Mouse (Mus musculus) olfactory bulb, adult 2 months (tissue): ENCODE results near the gene Lhx5. TPM values are rescaled to one million over a fixed set of nuclear protein-coding genes. Genes with fewer than 3 reads are reported as not detected.

Experiments
- H3K27ac ChIP-seq: fragments of 200-500 bp; 2 replicates; pipeline ENCODE4 v1.5.1; 2012; ENCODE audit warnings: low read depth, low read length; ENCODE audit not compliant: insufficient read depth
- H3K4me1 ChIP-seq: fragments of 200-500 bp; 2 replicates; pipeline ENCODE4 v1.6.1; 2012; ENCODE audit warnings: low read length; ENCODE audit not compliant: control insufficient read depth, insufficient read depth
- H3K4me3 ChIP-seq: fragments of 200-500 bp; 2 replicates; pipeline ENCODE4 v1.5.1; 2012; ENCODE audit warnings: mild to moderate bottlenecking, low read depth, low read length, moderate library complexity; ENCODE audit not compliant: insufficient read depth
- CTCF ChIP-seq: fragments of 200-500 bp; IDR thresholded peaks from 2 replicates; pipeline ENCODE4 v1.5.1; 2012; ENCODE audit warnings: low read depth, mild to moderate bottlenecking, low read length, moderate library complexity; ENCODE audit not compliant: insufficient read depth
- POLR2A ChIP-seq: fragments of 200-500 bp; IDR thresholded peaks from 2 replicates; pipeline ENCODE4 v1.6.1; 2012; ENCODE audit warnings: mild to moderate bottlenecking, low read depth, low read length, moderate library complexity; ENCODE audit not compliant: insufficient read depth
- WGBS: fragments of 180-500 bp; shearing (Covaris S2); methylation state at CpG from one replicate; pipeline ENCODE4 v1.1.7; 2018; 5-methylcytosine and 5-hydroxymethylcytosine counted together
- polyA plus RNA-seq: library from polyadenylated mRNA; stranded (reverse); fragments of >200 nt; gene quantifications from 2 replicates; pipeline ENCODE4 v1.2.4, GENCODE M21; 2012; ENCODE audit warnings: low replicate concordance; ENCODE audit not compliant: missing spikeins, insufficient read depth, insufficient read length

Lhx5 gene
- not detected in 2 replicates for polyA plus RNA-seq

DNA sequence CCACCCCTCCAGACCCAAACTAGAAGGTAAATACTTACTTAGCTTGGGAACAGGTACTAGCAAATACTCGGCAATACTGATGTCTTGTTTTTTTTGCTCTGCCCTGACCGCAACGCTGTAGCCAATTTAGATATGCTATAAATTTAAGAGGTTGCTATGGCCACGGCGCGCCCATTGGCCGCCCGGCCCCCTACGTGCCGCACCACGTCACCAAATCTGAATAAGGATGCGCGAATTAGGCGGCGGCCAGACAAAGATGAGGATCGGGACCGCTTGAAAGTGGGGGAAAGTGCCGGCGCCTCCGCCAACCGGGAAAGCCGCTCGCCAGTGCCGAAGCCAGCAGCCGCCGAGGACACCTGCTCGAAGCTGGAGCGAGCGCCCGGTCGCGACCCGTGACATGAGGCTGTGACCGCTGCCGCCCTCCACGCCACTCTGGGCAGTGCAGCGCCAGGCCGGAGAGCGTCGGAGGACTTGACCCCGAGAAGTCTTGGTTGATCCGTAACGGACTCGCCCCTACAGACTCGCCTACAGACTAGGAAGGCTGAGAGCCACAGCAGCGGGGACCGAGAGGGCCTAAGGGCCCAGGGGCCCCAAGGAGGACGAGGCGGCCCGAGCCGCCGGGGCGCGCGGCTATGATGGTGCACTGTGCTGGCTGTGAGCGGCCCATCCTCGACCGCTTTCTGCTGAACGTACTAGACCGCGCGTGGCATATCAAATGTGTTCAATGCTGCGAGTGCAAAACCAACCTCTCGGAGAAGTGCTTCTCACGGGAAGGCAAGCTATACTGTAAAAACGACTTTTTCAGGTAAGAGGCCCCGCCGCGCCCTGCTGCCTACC lies at the start of gene Lhx5:
TSS of gene Lhx5 (plus strand) at position 51 of the 837 bp plus-strand sequence.
- Histone ChIP-seq H3K4me1 (peaks cover 7% of the 10 kb centered on the region; the same call in 1 of the 2 replicates), H3K4me3 (no peak within 1 kb of the TSS), H3K27ac (no peak within 1 kb of the TSS)
- TF ChIP-seq CTCF: no peak
- no peak for TF ChIP-seq POLR2A
- 1% methylated on average over 69 of the region's 69 CpGs for WGBS

DNA sequence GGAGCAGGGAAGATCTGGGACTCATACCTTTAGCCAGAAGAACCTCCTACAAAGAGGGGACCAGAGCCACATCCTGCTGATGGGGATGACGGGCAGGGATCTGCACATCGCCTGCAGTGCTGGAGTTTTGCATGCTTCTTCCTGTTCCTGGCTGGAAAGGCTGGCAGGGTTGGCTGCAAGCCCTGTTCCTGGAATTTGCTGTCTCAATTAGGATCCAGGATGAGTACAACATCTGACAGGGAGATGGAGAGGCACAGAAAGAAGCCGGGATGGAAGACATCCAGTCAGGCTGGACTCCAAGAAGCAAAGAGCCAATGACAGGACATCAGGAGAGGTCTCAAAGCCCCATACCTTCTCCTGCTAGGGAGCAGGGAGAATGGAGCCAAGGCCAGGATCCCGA lies 45.1 kb upstream of the Lhx5 start:
- H3K4me3 ChIP-seq: no peak overlapping the region

DNA sequence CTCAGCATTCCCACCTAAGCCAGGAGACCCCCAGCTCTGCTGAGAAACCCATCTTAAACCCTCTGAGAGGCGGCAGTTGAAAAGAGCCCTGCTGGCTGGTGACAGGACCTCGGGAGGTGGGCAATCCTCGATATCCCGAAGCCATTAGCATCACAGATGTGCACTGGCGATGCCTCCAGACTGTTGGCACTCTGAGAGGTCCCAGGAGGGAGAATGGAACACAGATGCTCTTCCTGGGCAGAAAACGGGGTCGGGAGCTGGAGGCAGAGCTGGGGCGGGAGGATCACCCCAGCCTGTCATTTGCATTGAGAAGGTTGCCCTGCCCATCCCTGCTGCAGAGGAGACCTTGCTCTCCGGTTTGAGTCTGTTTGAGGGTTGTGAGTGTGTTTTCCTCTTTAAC lies 42.7 kb upstream of the Lhx5 start:
- no peaks in the 10 kb centered on the region for H3K4me1 ChIP-seq
- H3K4me3 ChIP-seq: no peak overlapping the region
- TF ChIP-seq CTCF: no peak
- TF ChIP-seq POLR2A: no peak
- 54% methylated on average over 9 of the region's 9 CpGs for WGBS
- H3K27ac ChIP-seq: no peak overlapping the region

More for the DNA sequence above, 45.1 kb upstream of the Lhx5 start:
- 74% methylated on average over 4 of the region's 4 CpGs for WGBS
- Histone ChIP-seq H3K4me1 (no peaks in the 10 kb centered on the region), H3K27ac (no peak overlapping the region)
- TF ChIP-seq POLR2A (no peak), CTCF (no peak)

DNA sequence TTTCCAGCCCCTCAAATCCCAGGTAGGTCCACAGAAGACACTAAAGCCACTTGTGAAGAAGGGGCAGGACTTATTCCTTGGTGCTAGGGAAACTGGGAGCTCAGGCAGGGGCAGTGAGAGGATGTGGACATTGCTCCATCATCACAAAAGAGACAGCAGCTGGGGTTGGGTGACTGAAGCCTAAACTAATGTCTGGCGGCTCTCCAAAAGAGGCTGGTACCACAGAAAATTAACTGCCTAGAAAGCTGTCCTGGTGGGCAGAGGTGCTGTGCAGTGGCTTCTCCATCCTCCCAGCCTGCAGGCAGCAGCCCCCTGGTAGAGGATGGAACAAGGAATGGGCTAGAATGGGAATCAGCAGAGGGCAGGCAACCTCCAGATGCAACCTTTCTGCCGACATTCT lies 41.5 kb upstream of the Lhx5 start:
- Histone ChIP-seq H3K4me3 (no peak overlapping the region), H3K27ac (no peak overlapping the region), H3K4me1 (no peaks in the 10 kb centered on the region)
- TF ChIP-seq POLR2A (no peak), CTCF (no peak)
- 81% methylated on average over 2 of the region's 2 CpGs for WGBS

DNA sequence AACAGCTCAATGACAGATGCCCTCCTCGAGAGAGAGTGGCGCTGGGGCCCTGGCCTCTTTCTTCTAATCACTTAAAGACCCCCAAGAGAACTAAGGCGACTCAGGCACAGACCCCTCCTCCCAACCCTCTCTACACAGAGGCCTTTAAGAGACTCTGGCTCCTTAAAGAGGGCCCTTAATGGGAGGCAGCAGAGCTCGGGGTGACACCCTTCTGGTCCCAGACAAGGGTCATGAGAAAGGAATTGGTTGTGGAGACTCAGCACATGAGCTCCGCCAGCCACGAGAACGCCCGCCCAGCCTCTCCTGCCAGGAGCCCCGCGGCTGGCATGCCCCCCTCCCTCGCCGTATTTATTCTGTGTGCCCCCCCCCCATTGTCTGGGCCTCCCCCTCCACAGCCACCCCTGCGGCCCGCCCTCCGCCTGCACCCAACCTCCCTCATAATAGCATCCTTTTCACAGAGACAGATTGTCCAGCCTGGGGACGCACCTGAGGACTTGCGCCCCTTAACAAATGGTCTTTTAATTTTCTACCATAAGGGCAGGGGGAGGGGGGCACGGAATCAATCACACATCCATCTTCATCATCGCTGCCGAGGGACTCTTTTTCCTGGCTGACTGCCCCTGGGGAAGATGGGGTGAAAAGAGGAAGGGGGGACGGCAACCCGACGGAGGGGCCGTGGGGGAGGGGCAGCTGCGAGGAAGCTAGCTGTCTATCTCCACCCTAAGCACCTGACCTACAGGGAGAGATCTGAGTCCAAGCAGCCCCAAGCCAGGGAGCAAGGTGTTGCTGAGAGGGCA lies 37.4 kb upstream of the Lhx5 start:
- peaks cover 6% of the 10 kb centered on the region; the same call in 1 of the 2 replicates for H3K4me1 ChIP-seq
- TF ChIP-seq CTCF (no peak), POLR2A (no peak)
- no peak overlapping the region for H3K27ac ChIP-seq
- WGBS: 21% methylated on average over 25 of the region's 25 CpGs
- no peak overlapping the region for H3K4me3 ChIP-seq

DNA sequence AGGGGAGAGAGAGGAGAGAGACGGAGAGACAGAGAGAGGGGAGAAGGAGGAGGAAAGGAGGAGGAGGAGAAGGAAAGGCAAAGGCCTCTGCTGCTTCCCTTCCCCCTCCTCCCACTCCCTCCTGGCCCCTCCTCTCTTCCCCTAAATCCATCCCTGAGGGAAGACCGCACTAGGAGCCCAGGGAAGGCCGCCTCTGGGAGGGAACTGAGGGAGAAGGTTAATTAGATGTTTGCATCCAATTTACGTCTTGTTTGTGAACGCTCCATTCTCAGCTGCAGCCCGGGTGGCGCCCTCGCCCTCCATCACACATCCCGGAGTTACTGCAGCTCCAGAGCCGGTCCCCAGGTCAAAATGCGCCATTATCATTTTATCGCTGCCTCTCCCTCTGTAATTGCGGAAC lies 33.5 kb upstream of the Lhx5 start:
- WGBS: 8% methylated on average over 13 of the region's 13 CpGs
- TF ChIP-seq POLR2A: no peak
- no peak for TF ChIP-seq CTCF
- H3K4me3 ChIP-seq: no peak overlapping the region
- H3K27ac ChIP-seq: no peak overlapping the region
- H3K4me1 ChIP-seq: peaks cover 6% of the 10 kb centered on the region; the same call in 1 of the 2 replicates

DNA sequence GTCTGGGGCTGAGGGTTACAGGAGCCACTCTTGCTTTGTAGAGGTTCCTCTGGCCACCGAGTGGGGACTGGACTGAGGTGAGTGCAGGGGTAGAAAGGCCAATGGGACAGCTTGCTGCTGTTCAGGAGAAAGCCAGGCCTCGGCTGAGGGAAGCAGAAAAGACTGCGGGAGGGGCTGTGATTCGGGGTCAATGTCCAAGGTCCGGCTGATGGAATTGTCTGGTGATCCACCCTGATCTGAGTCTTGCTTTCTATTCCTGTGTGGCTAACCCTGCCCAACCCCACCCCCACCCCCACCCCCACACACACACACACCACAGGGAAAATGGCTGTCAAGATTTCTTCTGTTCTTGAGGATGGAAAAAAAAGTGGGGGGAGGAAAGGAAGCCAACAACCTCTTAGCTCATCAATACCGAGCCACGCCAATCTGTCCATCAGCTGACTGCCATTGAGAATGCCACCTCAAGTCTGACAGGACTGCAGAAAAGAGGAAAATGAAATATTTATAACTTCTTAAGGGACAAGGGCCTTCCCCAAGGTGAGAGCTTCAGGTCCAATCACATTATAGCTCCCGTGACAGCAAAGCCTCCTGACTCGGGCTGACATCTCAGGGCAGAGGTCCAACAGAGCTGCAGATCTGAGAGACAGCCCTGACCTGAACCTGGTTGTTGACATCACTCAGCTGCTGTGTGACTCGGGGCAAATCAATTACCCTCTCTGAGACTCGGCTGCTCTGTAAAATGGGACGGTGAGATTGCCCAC lies 26.5 kb upstream of the Lhx5 start:
- peaks cover 9% of the 10 kb centered on the region; the same call in 1 of the 2 replicates for H3K4me1 ChIP-seq
- 85% methylated on average over 12 of the region's 12 CpGs for WGBS
- TF ChIP-seq CTCF (no peak), POLR2A (no peak)
- H3K27ac ChIP-seq: no peak overlapping the region
- H3K4me3 ChIP-seq: no peak overlapping the region

DNA sequence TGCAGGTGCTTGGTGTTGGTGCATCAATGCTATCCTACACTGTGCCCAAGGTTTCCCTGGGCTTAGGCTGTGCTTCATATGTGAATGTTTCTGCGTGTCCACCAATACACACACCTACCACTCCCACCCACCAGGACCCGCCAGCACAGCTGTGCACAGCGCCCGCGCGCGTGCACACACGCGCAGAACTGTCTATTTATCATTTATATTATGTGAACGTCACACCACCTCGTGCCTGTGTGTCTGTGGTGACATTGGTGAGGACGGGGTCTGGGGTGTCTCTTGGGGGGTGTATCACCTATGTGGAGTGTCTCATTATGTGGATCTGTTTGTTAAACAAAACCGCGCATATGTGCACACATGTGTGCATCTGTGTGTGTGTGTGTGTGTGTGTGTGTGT lies 22.6 kb upstream of the Lhx5 start:
- Histone ChIP-seq H3K4me3 (no peak overlapping the region), H3K4me1 (peaks cover 9% of the 10 kb centered on the region; the same call in 1 of the 2 replicates), H3K27ac (no peak overlapping the region)
- WGBS: 62% methylated on average over 14 of the region's 14 CpGs
- no peak for TF ChIP-seq CTCF
